Mouse (Mus musculus) hindbrain, embryonic 10.5 days (tissue): ENCODE data around the gene Zc3h12a. TPM values are rescaled to one million over a fixed set of nuclear protein-coding genes. Genes with fewer than 3 reads are reported as not detected.
A peak's percentile ranks its signal among the peaks of the same experiment; 100 is the strongest.

Experiments
- DNase-seq: peaks from one replicate; pipeline ENCODE4 v3.0.0-alpha.2; 2017; ENCODE audit warnings: low spot score
- H3K27ac ChIP-seq: fragments of 300-500 bp; sonication (generic); 2 replicates; pipeline ENCODE4 v1.5.1; 2016; ENCODE audit warnings: mild to moderate bottlenecking, moderate library complexity
- H3K27me3 ChIP-seq: fragments of 300-500 bp; sonication (generic); 2 replicates; pipeline ENCODE4 v1.6.1; 2016; ENCODE audit warnings: mild to moderate bottlenecking; ENCODE audit not compliant: poor library complexity, insufficient read depth, severe bottlenecking
- H3K36me3 ChIP-seq: fragments of 300-500 bp; sonication (generic); 2 replicates; pipeline ENCODE4 v1.6.1; 2016; ENCODE audit warnings: mild to moderate bottlenecking, moderate library complexity
- H3K4me1 ChIP-seq: fragments of 300-500 bp; sonication (generic); replicated peaks from 2 replicates; pipeline ENCODE4 v1.6.1; 2016; ENCODE audit warnings: mild to moderate bottlenecking
- H3K4me3 ChIP-seq: fragments of 300-500 bp; sonication (generic); 2 replicates; pipeline ENCODE4 v1.5.1; 2016; ENCODE audit warnings: mild to moderate bottlenecking, moderate library complexity
- H3K9me3 ChIP-seq: fragments of 300-500 bp; sonication (generic); 2 replicates; pipeline ENCODE4 v1.6.1; 2016; ENCODE audit warnings: mild to moderate bottlenecking, moderate library complexity
- WGBS: fragments of 180-500 bp; shearing (Covaris S2); methylation state at CpG from one replicate; pipeline ENCODE4 v1.1.7; 2016; 5-methylcytosine and 5-hydroxymethylcytosine counted together
- polyA plus RNA-seq: library from polyadenylated mRNA; unstranded; fragments of >200 nt; fragmentation: Nextera tagmentation; extraction: Ambion mirVana; gene quantifications from 2 replicates; pipeline ENCODE4 v1.2.1, GENCODE M21; 2016

Gene Zc3h12a
- polyA plus RNA-seq, 1 experiment from 2014 or later: 0.65 TPM

DNA sequence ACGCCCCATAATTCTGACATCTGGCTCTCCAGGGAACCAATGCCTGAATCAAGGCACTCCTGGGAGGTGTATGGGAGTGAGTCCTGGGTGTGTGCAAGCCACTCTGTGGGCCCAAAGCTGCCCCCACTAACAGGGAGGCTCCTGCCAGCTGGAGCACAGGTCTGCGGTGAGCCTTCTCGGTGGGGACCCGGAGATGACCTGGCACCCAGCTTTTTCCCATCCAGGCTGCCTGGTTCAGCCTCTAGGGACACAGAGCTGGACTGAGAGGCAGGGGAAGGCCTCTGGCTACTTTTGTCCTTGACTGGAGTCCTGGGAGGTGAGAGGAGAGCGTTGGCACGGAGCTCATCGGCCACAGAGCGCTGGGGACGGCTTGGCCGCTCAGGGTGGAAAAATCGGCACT lies 7.9 kb downstream of the Zc3h12a start:
- Histone ChIP-seq H3K36me3 (0 out of 2 replicates have a peak, but pooled peaks cover 5% of the 10 kb centered on the region), H3K27me3 (peaks cover 12% of the 10 kb centered on the region), H3K9me3 (no peaks in the 10 kb centered on the region), H3K4me1 (peaks cover 46% of the 10 kb centered on the region), H3K27ac (no peak overlapping the region), H3K4me3 (no peak overlapping the region)
- 94% methylated on average over 11 of the region's 11 CpGs for WGBS
- no peak for DNase-seq

DNA sequence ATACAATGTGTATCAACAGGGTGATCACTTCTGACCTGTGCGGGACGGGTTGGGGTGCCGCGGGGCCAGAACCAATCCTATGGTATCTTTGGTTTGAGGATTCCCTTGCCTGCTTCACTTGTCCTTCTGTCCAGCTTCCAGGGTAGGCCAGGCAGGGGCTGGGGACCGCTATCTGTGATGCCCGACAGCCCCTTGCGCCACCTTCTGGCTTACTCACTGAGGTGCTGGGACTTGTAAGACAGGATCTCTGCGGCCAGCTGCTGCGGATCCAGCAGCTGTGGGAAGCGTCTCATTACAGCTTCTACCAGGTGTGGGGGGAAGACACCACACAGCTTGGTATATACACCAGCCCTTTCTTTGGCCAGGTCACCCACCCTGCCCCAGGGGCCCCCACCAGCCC lies 8.6 kb downstream of the Zc3h12a start:
- Histone ChIP-seq H3K4me1 (peaks cover 43% of the 10 kb centered on the region), H3K27ac (no peak overlapping the region), H3K4me3 (no peak overlapping the region), H3K27me3 (peaks cover 6% of the 10 kb centered on the region), H3K9me3 (no peaks in the 10 kb centered on the region), H3K36me3 (0 out of 2 replicates have a peak, but pooled peaks cover 5% of the 10 kb centered on the region)
- WGBS: 26% methylated on average over 10 of the region's 10 CpGs
- DNase-seq: peak; percentile 56

DNA sequence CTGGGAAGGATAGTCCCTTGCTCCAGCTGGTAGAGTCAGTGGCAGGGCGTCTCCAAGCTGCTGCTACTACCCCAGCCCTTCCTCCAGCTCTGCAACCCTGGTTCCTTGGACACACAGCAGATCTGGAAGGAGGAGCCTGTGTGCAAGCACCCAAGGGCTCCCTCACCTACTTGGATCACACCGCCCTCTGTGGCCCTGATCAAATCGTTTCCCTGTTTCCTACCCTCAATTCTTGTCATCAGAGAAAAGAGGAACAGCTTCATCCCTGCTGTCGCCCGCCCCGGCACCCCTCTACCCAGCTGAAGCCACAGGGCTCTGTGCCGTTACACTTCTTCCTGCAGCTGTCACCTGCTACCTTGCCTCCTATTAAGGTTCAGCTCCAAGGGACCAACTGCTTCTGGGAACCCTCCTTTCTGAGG lies 9.7 kb downstream of the Zc3h12a start:
- Histone ChIP-seq H3K36me3 (0 out of 2 replicates have a peak, but pooled peaks cover 5% of the 10 kb centered on the region), H3K9me3 (no peaks in the 10 kb centered on the region), H3K27me3 (peaks cover 5% of the 10 kb centered on the region), H3K4me3 (no peak overlapping the region), H3K27ac (no peak overlapping the region), H3K4me1 (peaks cover 33% of the 10 kb centered on the region)
- DNase-seq: no peak
- WGBS: 85% methylated on average over 7 of the region's 7 CpGs

DNA sequence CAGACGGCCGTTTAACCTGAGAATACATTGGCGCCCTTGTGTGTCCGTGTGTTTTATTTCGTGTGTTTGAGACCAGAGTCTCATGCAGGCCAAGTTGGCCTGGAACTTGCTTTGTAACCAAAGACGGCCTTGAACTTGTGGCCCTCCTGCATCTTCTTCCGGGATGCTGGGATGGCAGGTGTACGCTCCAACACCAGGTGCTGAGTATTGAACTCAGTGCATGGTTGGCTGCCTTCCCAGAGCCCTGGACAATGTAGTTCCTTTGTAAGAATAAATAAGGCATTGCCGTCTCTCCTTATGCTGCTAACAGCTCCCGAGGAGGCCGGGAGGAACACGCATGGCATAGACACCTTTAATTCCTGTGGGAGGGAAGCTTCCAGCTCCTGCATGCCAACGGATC lies 10.7 kb downstream of the Zc3h12a start:
- no peak for DNase-seq
- Histone ChIP-seq H3K36me3 (peaks cover 7% of the 10 kb centered on the region; the same call in 1 of the 2 replicates), H3K4me3 (no peak overlapping the region), H3K4me1 (peaks cover 23% of the 10 kb centered on the region), H3K27me3 (peaks cover 5% of the 10 kb centered on the region), H3K27ac (no peak overlapping the region), H3K9me3 (no peaks in the 10 kb centered on the region)
- WGBS: 86% methylated on average over 13 of the region's 13 CpGs

DNA sequence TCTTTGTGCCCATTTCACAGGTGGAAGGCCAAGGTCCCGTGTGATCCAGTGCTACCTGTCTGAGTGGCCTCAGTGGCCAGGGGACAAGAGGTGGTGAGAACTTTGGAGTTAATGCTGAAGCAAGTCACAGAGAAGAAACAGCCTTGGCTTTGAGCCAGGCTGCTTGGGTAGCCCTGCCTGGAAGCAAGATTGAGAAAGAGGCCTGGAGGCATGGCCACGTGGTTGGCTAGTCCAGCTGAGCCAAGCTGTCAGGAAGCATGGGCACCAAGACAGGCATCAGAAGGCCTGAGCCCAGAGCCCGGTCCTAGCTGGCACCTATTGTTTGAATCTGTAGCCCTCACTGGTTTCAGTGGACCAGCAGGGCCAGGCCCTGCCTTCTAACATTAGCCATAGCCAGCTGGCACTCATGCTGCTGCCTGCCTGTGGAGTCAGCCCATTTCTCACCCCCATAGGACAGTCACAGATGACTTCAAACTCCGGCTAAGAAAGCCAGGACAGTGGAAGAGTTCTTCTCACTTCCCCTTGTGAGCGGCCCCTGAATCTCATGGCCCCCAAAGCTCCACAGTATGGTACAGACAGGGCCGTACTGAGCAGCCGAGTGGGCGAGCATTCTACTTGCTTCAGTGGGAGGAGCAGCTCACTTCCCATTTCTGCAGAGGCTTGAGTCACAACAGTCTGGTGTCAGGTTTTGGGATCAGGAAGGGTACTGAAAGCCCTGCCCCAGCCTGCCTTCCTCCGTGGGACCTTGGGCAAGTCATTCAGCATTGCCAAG lies 11.4 kb downstream of the Zc3h12a start:
- no peaks in the 10 kb centered on the region for H3K9me3 ChIP-seq
- H3K4me1 ChIP-seq: peaks cover 23% of the 10 kb centered on the region
- H3K4me3 ChIP-seq: no peak overlapping the region
- no peak for DNase-seq
- H3K27ac ChIP-seq: 0 out of 2 replicates have a peak overlapping the region, but pooled peaks have one; percentile 46
- peaks cover 14% of the 10 kb centered on the region for H3K36me3 ChIP-seq
- H3K27me3 ChIP-seq: peaks cover 5% of the 10 kb centered on the region
- 74% methylated on average over 9 of the region's 9 CpGs for WGBS

DNA sequence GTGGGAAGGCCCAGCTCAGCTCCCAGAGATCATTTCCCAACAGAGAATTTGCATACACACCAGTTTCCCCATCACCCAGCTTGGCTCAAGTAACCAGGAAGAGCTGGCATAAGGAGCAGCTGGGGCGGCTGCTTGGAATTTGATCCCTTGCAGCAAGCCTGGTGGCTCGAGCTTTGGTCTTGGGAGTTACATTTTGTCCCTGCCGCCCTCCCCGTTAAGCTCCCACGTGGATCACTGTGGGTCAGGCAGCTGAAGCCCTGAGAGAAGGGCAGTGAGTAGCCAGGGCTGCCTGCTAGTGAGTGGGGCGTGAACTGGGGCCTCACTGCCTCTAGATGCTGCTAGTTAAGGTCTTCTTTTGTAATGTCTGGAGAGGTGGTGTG lies 11.9 kb downstream of the Zc3h12a start:
- Histone ChIP-seq H3K9me3 (no peaks in the 10 kb centered on the region), H3K36me3 (peaks cover 19% of the 10 kb centered on the region), H3K4me1 (peaks cover 23% of the 10 kb centered on the region), H3K4me3 (no peak overlapping the region), H3K27ac (peak overlapping the region; percentile 46; the same call in 1 of the 2 replicates), H3K27me3 (peaks cover 5% of the 10 kb centered on the region; the same call in 1 of the 2 replicates)
- no peak for DNase-seq
- 44% methylated on average over 6 of the region's 6 CpGs for WGBS

DNA sequence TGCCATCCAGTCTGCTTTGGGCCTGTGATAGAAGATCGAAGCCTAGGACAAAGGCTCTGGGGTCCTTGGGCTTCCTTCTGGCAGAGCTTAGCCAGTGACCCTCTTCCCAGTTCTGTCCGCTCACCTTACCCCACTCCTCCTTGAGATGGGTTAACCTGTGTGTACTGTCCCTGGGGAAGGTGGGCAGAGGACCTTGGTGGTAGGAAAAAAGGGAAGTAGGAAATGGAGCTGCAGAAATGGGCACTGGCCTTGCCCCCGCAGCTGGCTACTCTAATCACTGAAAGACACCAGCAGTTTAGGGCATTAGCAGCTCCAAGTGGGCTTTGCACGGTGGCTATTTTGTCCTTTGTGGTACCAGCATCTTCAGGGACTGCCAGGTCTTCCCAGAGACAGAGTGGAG lies 12.6 kb downstream of the Zc3h12a start:
- Histone ChIP-seq H3K4me3 (no peak overlapping the region), H3K27me3 (peaks cover 5% of the 10 kb centered on the region; the same call in 1 of the 2 replicates), H3K27ac (peak overlapping the region; percentile 68), H3K4me1 (peaks cover 23% of the 10 kb centered on the region), H3K36me3 (peaks cover 25% of the 10 kb centered on the region), H3K9me3 (no peaks in the 10 kb centered on the region)
- DNase-seq: no peak
- WGBS: 86% methylated on average over 4 of the region's 4 CpGs

DNA sequence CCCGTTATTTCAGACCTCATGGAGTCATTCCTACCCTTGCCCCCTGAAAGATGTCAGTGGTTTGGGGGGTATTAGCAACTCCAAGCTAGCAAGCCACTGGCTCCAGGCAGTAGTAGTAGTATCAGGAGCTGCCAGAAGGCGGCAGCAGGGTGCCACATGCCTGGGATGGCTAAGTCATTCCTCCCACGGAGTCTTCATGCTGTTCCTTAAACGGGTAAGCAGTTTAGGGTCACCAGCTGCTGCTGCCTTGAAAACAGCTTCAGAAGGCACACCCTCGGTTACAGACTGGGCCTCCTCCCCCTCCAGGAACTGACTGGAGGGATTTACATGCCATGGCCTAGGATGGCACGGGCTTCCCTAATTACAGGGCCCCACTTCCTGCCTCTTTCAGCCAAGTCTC lies 13.0 kb downstream of the Zc3h12a start:
- peaks cover 23% of the 10 kb centered on the region for H3K4me1 ChIP-seq
- no peaks in the 10 kb centered on the region for H3K9me3 ChIP-seq
- 13% methylated on average over 6 of the region's 6 CpGs for WGBS
- H3K36me3 ChIP-seq: peaks cover 27% of the 10 kb centered on the region
- H3K27ac ChIP-seq: peak overlapping the region; percentile 68
- no peak overlapping the region for H3K4me3 ChIP-seq
- H3K27me3 ChIP-seq: peaks cover 2% of the 10 kb centered on the region; the same call in 1 of the 2 replicates
- DNase-seq: peak; percentile 74

DNA sequence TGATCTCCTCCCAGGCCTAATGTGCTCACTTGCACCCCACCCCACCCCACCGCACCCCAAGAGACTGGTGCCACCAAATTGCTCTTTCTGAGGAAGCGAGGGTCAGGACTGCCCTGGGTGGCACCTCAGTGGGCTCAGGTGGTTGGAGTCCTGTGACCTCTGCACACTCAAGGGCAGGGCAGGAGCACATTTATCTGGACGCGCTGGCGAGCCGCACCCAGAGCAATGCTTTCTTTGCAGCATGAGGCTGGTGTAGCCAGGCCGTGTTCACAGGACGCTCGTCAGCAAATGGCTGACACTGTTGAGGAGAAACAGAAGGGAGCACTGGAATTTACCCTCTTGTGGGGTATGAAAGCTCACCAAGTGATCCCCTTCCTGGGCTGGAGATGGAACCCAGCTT lies 22.3 kb downstream of the Zc3h12a start:
- no peak overlapping the region for H3K4me3 ChIP-seq
- 0 out of 2 replicates have a peak, but pooled peaks cover 5% of the 10 kb centered on the region for H3K4me1 ChIP-seq
- no peaks in the 10 kb centered on the region for H3K27me3 ChIP-seq
- DNase-seq: no peak
- WGBS: 94% methylated on average over 9 of the region's 9 CpGs
- H3K9me3 ChIP-seq: no peaks in the 10 kb centered on the region
- H3K36me3 ChIP-seq: peaks cover 71% of the 10 kb centered on the region
- H3K27ac ChIP-seq: no peak overlapping the region

DNA sequence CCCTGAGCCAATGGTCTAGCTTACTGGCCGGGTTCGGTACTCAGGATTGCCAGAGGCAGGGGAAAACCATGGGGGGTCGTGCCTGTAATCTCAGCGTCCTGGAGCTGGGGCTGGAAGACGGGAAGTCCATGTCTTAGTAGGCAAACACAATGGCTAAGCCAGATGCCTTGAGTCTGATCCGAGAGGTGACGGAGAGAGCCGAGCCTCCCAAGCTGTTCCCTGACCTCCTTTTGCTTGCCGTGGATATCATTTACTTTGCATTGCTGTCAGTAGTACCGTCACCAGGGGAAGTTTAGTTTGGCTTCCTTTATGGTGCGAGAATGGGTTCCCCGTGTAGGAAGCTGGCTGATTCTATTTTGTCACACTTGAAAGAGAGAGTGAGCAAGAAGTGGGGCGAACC lies 26.3 kb downstream of the Zc3h12a start:
- Histone ChIP-seq H3K36me3 (peaks cover 54% of the 10 kb centered on the region), H3K27me3 (no peaks in the 10 kb centered on the region), H3K4me3 (no peak overlapping the region), H3K27ac (no peak overlapping the region), H3K9me3 (no peaks in the 10 kb centered on the region), H3K4me1 (0 out of 2 replicates have a peak, but pooled peaks cover 3% of the 10 kb centered on the region)
- 78% methylated on average over 13 of the region's 13 CpGs for whole genome bisulfite sequencing
- DNase-seq: no peak

DNA sequence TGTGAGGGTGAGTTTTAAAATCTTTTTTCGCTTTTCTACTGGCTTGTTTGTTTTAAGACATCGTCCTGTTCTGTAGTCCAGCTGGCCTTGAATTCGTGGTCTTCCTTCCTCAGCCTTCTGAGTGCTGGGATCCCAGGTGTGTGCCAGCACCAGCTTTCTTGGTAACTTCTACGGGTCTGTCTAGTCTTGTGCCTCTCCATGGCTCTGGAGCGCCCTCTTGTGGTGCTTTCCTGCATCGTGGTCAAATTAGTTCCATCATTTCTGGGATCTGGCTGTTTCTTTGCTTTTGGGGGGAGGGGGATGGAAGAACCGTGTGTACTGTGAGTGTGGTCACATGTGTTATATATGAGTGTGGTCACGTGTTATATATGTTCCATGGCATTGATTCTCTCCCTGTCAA lies 28.2 kb downstream of the Zc3h12a start:
- H3K27ac ChIP-seq: no peak overlapping the region
- H3K36me3 ChIP-seq: peaks cover 50% of the 10 kb centered on the region
- WGBS: 10% methylated on average over 8 of the region's 8 CpGs
- DNase-seq: peak; percentile 86
- no peak overlapping the region for H3K4me3 ChIP-seq
- no peaks in the 10 kb centered on the region for H3K9me3 ChIP-seq
- no peaks in the 10 kb centered on the region for H3K4me1 ChIP-seq
- no peaks in the 10 kb centered on the region for H3K27me3 ChIP-seq

DNA sequence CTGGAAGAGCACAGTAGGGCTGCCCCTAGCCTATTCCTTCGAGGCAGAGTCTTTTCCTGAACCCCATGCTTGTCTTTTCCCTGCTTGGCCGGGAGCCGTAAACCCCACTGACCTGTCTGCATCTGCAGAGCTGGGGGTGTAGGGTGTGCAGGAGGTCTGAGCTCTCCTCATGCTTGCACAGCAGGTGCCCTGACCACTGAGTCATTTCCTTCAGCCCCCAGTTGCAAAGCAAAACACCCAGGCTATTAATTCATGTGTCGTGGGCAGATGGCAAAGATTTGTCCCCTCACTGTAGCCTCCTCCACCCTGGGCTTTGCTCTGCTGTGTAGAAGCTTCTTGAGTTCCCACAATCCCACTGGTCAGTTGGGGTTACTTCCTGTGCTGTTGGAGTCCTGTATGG lies 30.2 kb downstream of the Zc3h12a start:
- DNase-seq: no peak
- H3K36me3 ChIP-seq: peaks cover 50% of the 10 kb centered on the region
- no peaks in the 10 kb centered on the region for H3K4me1 ChIP-seq
- 84% methylated on average over 4 of the region's 4 CpGs for WGBS
- no peak overlapping the region for H3K27ac ChIP-seq
- H3K4me3 ChIP-seq: no peak overlapping the region
- H3K9me3 ChIP-seq: no peaks in the 10 kb centered on the region
- no peaks in the 10 kb centered on the region for H3K27me3 ChIP-seq

DNA sequence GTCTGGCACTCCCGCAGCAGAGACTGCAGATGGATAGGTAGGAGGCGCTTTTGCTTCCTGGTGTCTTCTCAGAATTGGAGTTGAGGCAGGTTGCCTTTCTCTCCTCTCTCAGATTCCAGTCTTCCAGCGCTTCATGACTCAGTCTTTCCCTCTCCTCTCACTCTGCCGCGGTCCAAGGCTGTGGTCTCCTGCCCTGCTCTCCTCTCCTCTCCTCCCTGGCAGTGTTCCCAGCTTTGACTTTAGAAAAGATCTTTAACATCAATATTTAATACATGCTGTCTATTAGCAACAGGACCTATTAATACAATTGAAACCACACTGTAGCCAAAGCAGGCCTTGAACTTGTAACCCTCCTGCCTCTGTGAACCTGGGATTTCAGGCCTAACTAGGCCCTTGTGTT lies 31.6 kb downstream of the Zc3h12a start:
- no peaks in the 10 kb centered on the region for H3K27me3 ChIP-seq
- WGBS: 98% methylated on average over 5 of the region's 5 CpGs
- H3K27ac ChIP-seq: no peak overlapping the region
- H3K4me3 ChIP-seq: no peak overlapping the region
- no peak for DNase-seq
- no peaks in the 10 kb centered on the region for H3K4me1 ChIP-seq
- H3K9me3 ChIP-seq: no peaks in the 10 kb centered on the region
- peaks cover 53% of the 10 kb centered on the region for H3K36me3 ChIP-seq
